Mouse (Mus musculus): ENCODE results near the gene Paox.

DNA sequence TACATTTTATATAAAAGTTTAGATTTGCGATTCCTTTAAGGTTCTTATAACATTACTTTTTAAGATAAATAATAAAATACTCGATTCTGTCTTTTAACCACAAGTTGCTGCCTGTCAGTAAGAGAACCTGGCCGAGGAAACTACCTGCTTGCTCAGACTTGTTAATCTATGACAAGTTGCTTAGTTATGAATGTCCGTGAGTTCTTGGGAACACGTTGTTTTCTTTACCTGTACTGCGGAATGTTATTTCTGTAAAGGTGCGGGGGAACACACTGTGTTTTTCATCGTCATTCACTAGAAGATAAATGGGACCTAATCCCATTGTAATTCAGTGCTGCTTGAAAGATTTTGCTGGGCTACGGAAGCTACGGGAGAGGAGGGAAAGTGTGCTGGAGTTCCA lies 25.0 kb upstream of the Paox start:
- TF ChIP-seq CTCF (IDR thresholded peaks at IDR 0.05 in 2 of 3, conservative IDR thresholded peaks at IDR 0.05 in 1 of 3; ENCODE audit: control insufficient read depth in 1 of 3, insufficient read depth in 1 of 3, low read depth in 2 of 3, low read length in 3 of 3, poor library complexity in 1 of 3, severe bottlenecking in 1 of 3) = no peak
- no peak for TF ChIP-seq MXI1 (IDR thresholded peaks at IDR 0.05; ENCODE audit: low read depth, low read length)
- no peak for TF ChIP-seq MAX (IDR thresholded peaks at IDR 0.05; ENCODE audit: low read length)
- no peak for TF ChIP-seq POLR2A (IDR thresholded peaks at IDR 0.05; ENCODE audit: control insufficient read depth in 1 of 2, insufficient read depth in 1 of 2, low read depth in 1 of 2, low read length in 2 of 2, poor library complexity in 1 of 2)
- TF ChIP-seq GABPA (IDR thresholded peaks at IDR 0.05; ENCODE audit: low read depth, low read length) = no peak
- no peak for TF ChIP-seq E2F4 (IDR thresholded peaks at IDR 0.05; ENCODE audit: borderline replicate concordance, low read depth, low read length)
- TF ChIP-seq POLR2AphosphoS5 (IDR thresholded peaks at IDR 0.05; ENCODE audit: borderline replicate concordance, low read depth, low read length) = no peak
- no peak for TF ChIP-seq TCF12 (IDR thresholded peaks at IDR 0.05; ENCODE audit: low read depth, low read length)
- no peak for TF ChIP-seq MEF2A (IDR thresholded peaks at IDR 0.05; ENCODE audit: extremely low read depth, insufficient replicate concordance, low read depth, low read length, poor library complexity, severe bottlenecking)
- TF ChIP-seq MAFK (IDR thresholded peaks at IDR 0.05; ENCODE audit: borderline replicate concordance, low read depth, low read length) = no peak
